Mouse (Mus musculus) right cerebral cortex, postnatal 14 days (tissue): ENCODE data around the gene Fam184a.

Experiments
- DNase-seq: peaks from one replicate; pipeline ENCODE4 v3.0.0; 2022

Fam184a gene

GRCm38 (mm10) chr10:53596677-53597120 is 154.2 kb downstream of the Fam184a start, which contains the start of gene Asf1a:
Gene Asf1a, plus strand, starts transcription at chr10:53596757.
- peak; percentile 95 for DNase-seq

DNA sequence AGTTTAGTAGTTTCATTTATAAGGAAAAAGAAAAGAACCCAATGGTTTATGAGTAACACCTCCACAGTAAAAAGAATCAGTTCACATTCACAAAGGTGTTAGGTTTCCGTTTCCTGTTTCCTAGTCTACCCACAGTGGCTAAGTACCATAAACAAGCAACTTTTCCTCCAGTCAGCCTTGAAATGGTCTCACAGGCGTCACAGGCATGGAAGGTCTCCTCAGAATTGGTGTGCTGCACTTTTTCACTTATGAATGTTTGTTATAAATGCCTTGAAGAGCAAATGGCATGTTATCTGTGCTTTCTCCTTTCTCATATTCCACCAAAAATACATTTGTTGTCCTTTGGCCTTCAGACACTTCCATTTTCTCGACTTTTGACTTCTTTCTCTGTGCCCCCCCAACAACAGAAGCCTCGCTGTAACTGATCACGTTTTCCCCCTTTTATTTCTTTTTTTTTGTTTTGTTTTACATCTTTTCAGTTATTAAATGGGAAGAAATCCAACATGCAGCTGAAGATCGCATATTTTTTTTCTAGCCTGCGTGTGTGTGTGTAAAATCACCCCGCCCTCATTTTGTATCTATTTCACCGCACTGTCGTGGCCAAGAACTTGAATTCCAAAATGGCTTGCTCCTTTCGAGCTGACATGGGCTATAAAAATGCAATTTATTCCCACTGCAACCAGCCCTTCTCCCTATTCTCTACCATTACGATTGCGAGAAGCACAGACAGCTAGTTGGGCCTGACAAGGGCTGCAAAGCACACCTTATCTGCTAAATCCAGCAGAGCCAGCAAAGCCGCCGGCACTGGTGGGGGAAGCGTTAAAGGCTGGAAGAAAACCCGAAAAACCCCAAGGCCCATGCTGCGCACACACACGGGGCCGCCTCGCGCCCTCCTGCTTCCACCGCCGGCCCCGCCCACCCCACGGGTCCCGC is 154.9 kb downstream of the Fam184a start:
- DNase-seq: no peak

DNA sequence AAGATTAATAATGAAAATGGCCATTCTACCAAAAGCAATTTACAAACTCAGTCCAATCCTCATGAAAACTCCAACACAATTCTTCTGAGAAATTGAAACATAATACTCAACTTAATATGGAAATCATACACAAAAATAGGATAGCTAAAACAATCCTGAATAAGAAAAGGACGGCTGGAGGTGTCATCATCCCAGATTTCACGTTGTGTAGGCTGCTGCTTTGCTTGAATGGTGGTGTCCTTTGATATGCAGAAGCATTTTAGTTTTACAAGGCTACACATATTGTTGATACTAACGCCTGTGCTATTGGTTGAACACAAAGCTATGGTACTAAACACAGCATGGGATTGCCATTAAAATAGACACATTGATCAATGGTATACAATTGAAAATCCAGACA is 165.1 kb downstream of the Fam184a start:
- DNase-seq: no peak
